Mouse (Mus musculus) ES-E14 (cell line): ENCODE measurements around the gene Tat.

Experiments
- HCFC1 ChIP-seq: IDR thresholded peaks from 2 replicates; pipeline ENCODE4 v1.6.1; 2012; ENCODE audit warnings: low read length, inconsistent platforms, borderline replicate concordance; ENCODE audit not compliant: insufficient read depth
- MAFK ChIP-seq: IDR thresholded peaks from 2 replicates; pipeline ENCODE4 v1.6.1; 2014; ENCODE audit warnings: mild to moderate bottlenecking, low read depth, low read length, inconsistent platforms; ENCODE audit not compliant: insufficient read depth

GRCm38 (mm10) chr8:109992166-109992565, 1.9 kb downstream of the Tat start:
- TF ChIP-seq HCFC1 (no peak), MAFK (no peak)
